Mouse (Mus musculus): Measurements from ENCODE around the gene Lix1l.

DNA sequence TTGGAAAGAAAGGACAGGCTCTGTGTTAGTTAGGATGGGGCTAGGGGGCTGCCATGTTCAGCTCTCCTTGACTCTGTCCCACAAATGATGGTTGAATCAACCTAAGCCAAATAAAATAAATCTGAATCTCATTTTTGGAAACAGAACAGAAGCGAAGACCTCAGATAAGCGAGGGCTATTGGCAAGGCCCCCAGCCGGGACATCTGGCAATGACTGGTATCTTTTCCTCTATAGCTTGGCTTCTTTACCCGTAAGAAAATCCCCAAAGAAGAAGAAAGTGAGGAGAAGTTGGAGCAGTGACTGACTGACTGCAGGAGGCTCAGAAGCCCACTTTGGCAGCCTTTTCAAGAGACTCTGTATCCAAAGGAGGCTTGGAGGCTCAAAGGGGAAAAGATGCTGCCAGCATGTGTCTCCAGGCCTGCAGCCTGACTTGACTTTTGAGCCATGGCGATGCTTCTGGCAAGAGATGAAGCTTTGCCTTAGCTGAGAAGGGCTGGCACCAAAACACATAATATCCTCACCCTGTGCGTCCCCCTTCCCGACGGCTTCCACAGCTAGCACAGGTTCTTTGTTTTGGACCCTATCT lies 61.9 kb downstream of the Lix1l start:
- TF ChIP-seq CTCF (IDR thresholded peaks at IDR 0.05; ENCODE audit: low read depth) (no peak), EP300 (IDR thresholded peaks at IDR 0.05; ENCODE audit: low read depth) (no peak)
